ENCODE assay signal across 13 mouse cellular contexts in genomic region chr4:105819796-105820511, GRCm38 (mm10). TPM values are rescaled to one million over a fixed set of nuclear protein-coding genes. Genes with fewer than 3 reads are reported as not detected.
DNase-seq lines count a peak whose midpoint lies in the region; ATAC-seq and TF ChIP-seq lines count a peak whose summit lies in the region.
"Had no signal": no experiment of that assay in that cellular context is flagged by ENCODE, and none has a peak within 500 bp of the region (broad histone marks: within the 10 kb centered on the region; RNA-seq: fewer than 3 reads in every experiment).

No protein-coding gene starts in this region.

- TF ChIP-seq CTCF in midbrain, postnatal 0 days (IDR thresholded peaks at IDR 0.05) = no peak

- H3K4me2 ChIP-seq in embryonic facial prominence, embryonic 12.5 days (replicated peaks) = no peak overlapping the region
- no peak overlapping the region for H3K4me2 ChIP-seq in liver, embryonic 16.5 days (ENCODE audit: low read depth, low read length)
- no peak overlapping the region for H3K4me2 ChIP-seq in liver, embryonic 11.5 days
- H3K4me2 ChIP-seq in stomach, embryonic 15.5 days = no peak overlapping the region
- H3K4me2 ChIP-seq in midbrain, postnatal 0 days (ENCODE audit: low read depth, low read length, poor library complexity, severe bottlenecking) = no peak overlapping the region
- H3K4me2 ChIP-seq in midbrain, embryonic 16.5 days (ENCODE audit: low read length) = no peak overlapping the region
- H3K4me2 ChIP-seq: liver, embryonic 13.5 days; neural tube, embryonic 12.5 days had no signal

- no peak for DNase-seq in embryonic facial prominence, embryonic 10.5 days (ENCODE audit: low spot score)
- no peak for DNase-seq in liver, embryonic 11.5 days (ENCODE audit: low spot score)
- peak; percentile 18 to 27 for DNase-seq in left cerebral cortex, postnatal 36 days (ENCODE audit: low spot score in 2 of 2)
- DNase-seq in midbrain, postnatal 0 days (ENCODE audit: low spot score) = no peak
- DNase-seq: kidney, adult 2 months; liver, embryonic 13.5 days had no signal

- H3K27me3 ChIP-seq in embryonic facial prominence, embryonic 12.5 days = no peaks in the 10 kb centered on the region
- no peaks in the 10 kb centered on the region for H3K27me3 ChIP-seq in embryonic facial prominence, embryonic 10.5 days (replicated peaks; ENCODE audit: low read depth, poor library complexity, severe bottlenecking)
- H3K27me3 ChIP-seq in liver, embryonic 16.5 days (ENCODE audit: control insufficient read depth, insufficient read depth, low read depth, low read length) = no peaks in the 10 kb centered on the region
- H3K27me3 ChIP-seq in liver, embryonic 11.5 days (replicated peaks; ENCODE audit: control insufficient read depth, insufficient read depth, low read length) = no peaks in the 10 kb centered on the region
- H3K27me3 ChIP-seq in stomach, embryonic 15.5 days (replicated peaks) = no peaks in the 10 kb centered on the region
- H3K27me3 ChIP-seq in midbrain, postnatal 0 days (ENCODE audit: insufficient read depth, low read length) = no peaks in the 10 kb centered on the region
- no peaks in the 10 kb centered on the region for H3K27me3 ChIP-seq in midbrain, embryonic 16.5 days (ENCODE audit: control insufficient read depth, insufficient read depth, low read depth, low read length)
- H3K27me3 ChIP-seq: liver, embryonic 13.5 days; neural tube, embryonic 12.5 days; Patski had no signal

- no peaks in the 10 kb centered on the region for H3K9me3 ChIP-seq in embryonic facial prominence, embryonic 12.5 days
- H3K9me3 ChIP-seq in embryonic facial prominence, embryonic 10.5 days = no peaks in the 10 kb centered on the region
- no peaks in the 10 kb centered on the region for H3K9me3 ChIP-seq in liver, embryonic 16.5 days (replicated peaks; ENCODE audit: control insufficient read depth, low read length)
- H3K9me3 ChIP-seq in liver, embryonic 11.5 days (ENCODE audit: control insufficient read depth, low read length) = no peaks in the 10 kb centered on the region
- H3K9me3 ChIP-seq in stomach, embryonic 15.5 days = no peaks in the 10 kb centered on the region
- H3K9me3 ChIP-seq in midbrain, postnatal 0 days (ENCODE audit: low read length) = no peaks in the 10 kb centered on the region
- no peaks in the 10 kb centered on the region for H3K9me3 ChIP-seq in midbrain, embryonic 16.5 days (replicated peaks; ENCODE audit: control insufficient read depth, low read length, poor library complexity, severe bottlenecking)
- H3K9me3 ChIP-seq: liver, embryonic 13.5 days; neural tube, embryonic 12.5 days had no signal

- H3K36me3 ChIP-seq in embryonic facial prominence, embryonic 12.5 days = no peaks in the 10 kb centered on the region
- H3K36me3 ChIP-seq in embryonic facial prominence, embryonic 10.5 days (replicated peaks) = no peaks in the 10 kb centered on the region
- H3K36me3 ChIP-seq in liver, embryonic 16.5 days (ENCODE audit: control insufficient read depth, insufficient read depth) = no peaks in the 10 kb centered on the region
- H3K36me3 ChIP-seq in liver, embryonic 11.5 days (ENCODE audit: control insufficient read depth, insufficient read depth, low read length) = no peaks in the 10 kb centered on the region
- H3K36me3 ChIP-seq in stomach, embryonic 15.5 days = no peaks in the 10 kb centered on the region
- no peaks in the 10 kb centered on the region for H3K36me3 ChIP-seq in midbrain, postnatal 0 days (ENCODE audit: insufficient read depth, low read length)
- H3K36me3 ChIP-seq in midbrain, embryonic 16.5 days (ENCODE audit: control insufficient read depth, insufficient read depth, low read length) = no peaks in the 10 kb centered on the region
- H3K36me3 ChIP-seq: liver, embryonic 13.5 days; neural tube, embryonic 12.5 days had no signal

- 57% methylated on average over 7 of the region's 7 CpGs for WGBS in embryonic facial prominence, embryonic 12.5 days
- WGBS in embryonic facial prominence, embryonic 10.5 days = 74% methylated on average over 7 of the region's 7 CpGs
- 57% methylated on average over 7 of the region's 7 CpGs for WGBS in liver, embryonic 16.5 days (ENCODE audit: insufficient replicate concordance)
- WGBS in liver, embryonic 11.5 days = 65% methylated on average over 7 of the region's 7 CpGs
- 39% methylated on average over 7 of the region's 7 CpGs for WGBS in stomach, embryonic 15.5 days
- 84% methylated on average over 7 of the region's 7 CpGs for WGBS in midbrain, postnatal 0 days
- 87% methylated on average over 7 of the region's 7 CpGs for WGBS in midbrain, embryonic 16.5 days

- ATAC-seq in embryonic facial prominence, embryonic 12.5 days (ENCODE audit: insufficient number of reproducible peaks, insufficient read depth, low FRiP score, low TSS enrichment) = no peak
- ATAC-seq in liver, embryonic 16.5 days (ENCODE audit: low read depth) = peak; percentile 60; the same call in 1 of the 2 replicates
- no peak for ATAC-seq in liver, embryonic 11.5 days (replicated peaks; ENCODE audit: low FRiP score)
- ATAC-seq in stomach, embryonic 15.5 days (ENCODE audit: insufficient read depth, low FRiP score, low read depth) = peak; percentile 68; the same call in 1 of the 2 replicates
- no peak for ATAC-seq in midbrain, postnatal 0 days (ENCODE audit: low FRiP score)
- ATAC-seq in midbrain, embryonic 16.5 days = no peak
- ATAC-seq: Patski had no signal

- 0 out of 2 replicates have a peak, but pooled peaks cover 3% of the 10 kb centered on the region for H3K4me1 ChIP-seq in embryonic facial prominence, embryonic 12.5 days
- H3K4me1 ChIP-seq in embryonic facial prominence, embryonic 10.5 days = peaks cover 5% of the 10 kb centered on the region; the same call in 1 of the 2 replicates
- no peaks in the 10 kb centered on the region for H3K4me1 ChIP-seq in liver, embryonic 16.5 days (ENCODE audit: control insufficient read depth, low read depth, low read length)
- H3K4me1 ChIP-seq in liver, embryonic 11.5 days (replicated peaks; ENCODE audit: control insufficient read depth, insufficient read depth, low read length) = no peaks in the 10 kb centered on the region
- H3K4me1 ChIP-seq in stomach, embryonic 15.5 days = no peaks in the 10 kb centered on the region
- no peaks in the 10 kb centered on the region for H3K4me1 ChIP-seq in midbrain, postnatal 0 days (ENCODE audit: insufficient read depth, low read length)
- H3K4me1 ChIP-seq in midbrain, embryonic 16.5 days (ENCODE audit: control insufficient read depth, insufficient read depth, low read length) = no peaks in the 10 kb centered on the region
- H3K4me1 ChIP-seq: liver, embryonic 13.5 days; neural tube, embryonic 12.5 days had no signal

- intact Hi-C loops in left cerebral cortex, postnatal 36 days (cut with DNase I) = no loop called here

- H3K27ac ChIP-seq in embryonic facial prominence, embryonic 12.5 days = 0 out of 2 replicates have a peak overlapping the region, but pooled peaks have one; percentile 8
- no peak overlapping the region for H3K27ac ChIP-seq in embryonic facial prominence, embryonic 10.5 days (replicated peaks)
- no peak overlapping the region for H3K27ac ChIP-seq in liver, embryonic 16.5 days (ENCODE audit: low read length)
- no peak overlapping the region for H3K27ac ChIP-seq in liver, embryonic 11.5 days (ENCODE audit: low read depth, low read length)
- H3K27ac ChIP-seq in stomach, embryonic 15.5 days = peak overlapping the region; percentile 69
- H3K27ac ChIP-seq in midbrain, postnatal 0 days (ENCODE audit: low read depth, low read length) = no peak overlapping the region
- no peak overlapping the region for H3K27ac ChIP-seq in midbrain, embryonic 16.5 days (ENCODE audit: low read length)
- H3K27ac ChIP-seq: liver, embryonic 13.5 days; neural tube, embryonic 12.5 days had no signal

- no peak overlapping the region for H3K4me3 ChIP-seq in embryonic facial prominence, embryonic 12.5 days
- H3K4me3 ChIP-seq in embryonic facial prominence, embryonic 10.5 days = no peak overlapping the region
- H3K4me3 ChIP-seq in liver, embryonic 16.5 days (ENCODE audit: low read depth, low read length) = no peak overlapping the region
- no peak overlapping the region for H3K4me3 ChIP-seq in liver, embryonic 11.5 days (ENCODE audit: low read depth, low read length)
- no peak overlapping the region for H3K4me3 ChIP-seq in stomach, embryonic 15.5 days (replicated peaks)
- no peak overlapping the region for H3K4me3 ChIP-seq in midbrain, postnatal 0 days (ENCODE audit: low read depth, low read length)
- no peak overlapping the region for H3K4me3 ChIP-seq in midbrain, embryonic 16.5 days (ENCODE audit: low read depth, low read length)
- H3K4me3 ChIP-seq: liver, embryonic 13.5 days; neural tube, embryonic 12.5 days had no signal

- no peak overlapping the region for H3K9ac ChIP-seq in embryonic facial prominence, embryonic 12.5 days
- H3K9ac ChIP-seq in liver, embryonic 16.5 days (ENCODE audit: low read depth, low read length) = no peak overlapping the region
- no peak overlapping the region for H3K9ac ChIP-seq in liver, embryonic 11.5 days (ENCODE audit: low read depth, low read length)
- no peak overlapping the region for H3K9ac ChIP-seq in stomach, embryonic 15.5 days
- H3K9ac ChIP-seq in midbrain, postnatal 0 days (replicated peaks; ENCODE audit: low read length, poor library complexity, severe bottlenecking) = no peak overlapping the region
- no peak overlapping the region for H3K9ac ChIP-seq in midbrain, embryonic 16.5 days (ENCODE audit: low read depth, low read length)
- H3K9ac ChIP-seq: liver, embryonic 13.5 days; neural tube, embryonic 12.5 days had no signal

RNA-seq across cellular contexts. Expression of gene Gm12728, which starts 30.3 kb away (rescaled TPM):
- 0.55 TPM in 1 of 2 replicates, not detected in the other for polyA plus RNA-seq in embryonic facial prominence, embryonic 12.5 days (2016; fragmentation: Nextera tagmentation; extraction: Ambion mirVana)
- polyA plus RNA-seq in embryonic facial prominence, embryonic 10.5 days (2016; fragmentation: Nextera tagmentation; extraction: Ambion mirVana) = not detected in 2 replicates
- not detected in 2 replicates for polyA plus RNA-seq in liver, embryonic 16.5 days (2015; fragmentation: Nextera tagmentation; extraction: Ambion mirVana)
- not detected in 2 replicates for polyA plus RNA-seq in liver, embryonic 11.5 days (2014; fragmentation: Nextera tagmentation; extraction: Ambion mirVana)
- total RNA-seq in left cerebral cortex, postnatal 36 days (2021) = not detected
- polyA plus RNA-seq in stomach, embryonic 15.5 days (2015; fragmentation: Nextera tagmentation; extraction: Ambion mirVana) = 1.1 TPM in 1 of 2 replicates, not detected in the other
- total RNA-seq in midbrain, postnatal 0 days (2014; rRNA removed) = not detected in 2 replicates
- polyA plus RNA-seq in midbrain, postnatal 0 days (2015; fragmentation: Nextera tagmentation; extraction: Ambion mirVana) = 0.72 TPM in 1 of 2 replicates, not detected in the other
- not detected in 2 replicates for polyA plus RNA-seq in midbrain, embryonic 16.5 days (2015; fragmentation: Nextera tagmentation; extraction: Ambion mirVana)
- total RNA-seq: granulocyte monocyte progenitor cell, adult 5-6 weeks had no signal
- polyA plus RNA-seq: kidney, adult 2 months; liver, embryonic 13.5 days; neural tube, embryonic 12.5 days had no signal

Comparison
In these comparisons a context has a peak if more than half of its experiments do, and no peak if none do; other contexts are left out.
1. ATAC-seq: peak in liver, embryonic 16.5 days (single experiment) and stomach, embryonic 15.5 days (single experiment); none in embryonic facial prominence, embryonic 12.5 days (single experiment), liver, embryonic 11.5 days (single experiment), midbrain, postnatal 0 days (single experiment) and midbrain, embryonic 16.5 days (single experiment).
2. H3K27ac ChIP-seq: peak in embryonic facial prominence, embryonic 12.5 days (single experiment) and stomach, embryonic 15.5 days (single experiment); none in embryonic facial prominence, embryonic 10.5 days (single experiment), liver, embryonic 16.5 days (single experiment), liver, embryonic 11.5 days (single experiment), midbrain, postnatal 0 days (single experiment) and midbrain, embryonic 16.5 days (single experiment).
3. DNase-seq: peak in left cerebral cortex, postnatal 36 days (2 of 2); none in embryonic facial prominence, embryonic 10.5 days (single experiment), liver, embryonic 11.5 days (single experiment) and midbrain, postnatal 0 days (single experiment).